Mouse (Mus musculus) testis, adult 2 months (tissue): ENCODE measurements around the gene Scaper.

Experiments
- CTCF ChIP-seq: fragments of 200-500 bp; IDR thresholded peaks from 2 replicates; pipeline ENCODE4 v1.5.1; 2012; ENCODE audit warnings: low read depth, mild to moderate bottlenecking, inconsistent platforms, low read length, moderate library complexity; ENCODE audit not compliant: control insufficient read depth, insufficient read depth, insufficient replicate concordance
- POLR2A ChIP-seq: fragments of 200-500 bp; IDR thresholded peaks from 2 replicates; pipeline ENCODE4 v1.6.1; 2012; ENCODE audit warnings: low read depth, mild to moderate bottlenecking, inconsistent platforms, low read length, moderate library complexity; ENCODE audit not compliant: control insufficient read depth

DNA sequence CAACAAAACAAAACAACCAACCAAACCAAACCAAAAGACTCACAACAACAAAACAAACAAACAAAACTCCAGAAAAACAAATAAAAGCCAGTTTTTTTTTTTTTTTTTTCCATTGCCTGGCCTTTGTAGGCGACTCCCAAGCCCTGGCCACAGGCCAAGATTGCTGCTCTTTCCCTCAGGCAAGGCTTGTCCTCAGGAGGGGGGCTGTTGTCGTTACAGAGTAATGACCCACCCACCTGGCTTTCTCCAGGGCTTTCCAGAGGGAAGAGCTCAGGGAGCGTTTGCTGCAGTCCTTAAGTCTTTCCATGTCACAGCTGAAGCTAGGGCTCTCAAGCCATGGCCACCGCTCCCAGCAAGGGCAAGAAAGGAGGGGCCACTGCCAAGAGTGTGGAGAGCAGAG is 399.5 kb downstream of the Scaper start, which contains the start of gene Isl2:
- TF ChIP-seq POLR2A (no peak), CTCF (no peak)
